Mouse (Mus musculus) cortical plate, adult 2 months (tissue): Measurements from ENCODE around the gene Uba3.

Experiments used
- CTCF ChIP-seq: fragments of 200-500 bp; IDR thresholded peaks from 2 replicates; pipeline ENCODE4 v1.5.1; 2011; ENCODE audit warnings: mild to moderate bottlenecking, control low read depth, low read length; ENCODE audit not compliant: insufficient read depth; ENCODE audit errors: extremely low read depth
- POLR2A ChIP-seq: fragments of 200-500 bp; IDR thresholded peaks from 2 replicates; pipeline ENCODE4 v1.6.1; 2011; ENCODE audit warnings: mild to moderate bottlenecking, low read length, control low read depth; ENCODE audit not compliant: insufficient read depth; ENCODE audit errors: extremely low read depth

- TF ChIP-seq CTCF (no peak), POLR2A (peak; percentile 65; the same call in 1 of the 2 replicates)
Observed at GRCm38 (mm10) chr6:97210191-97210961, 4.9 kb upstream of the Uba3 start, which contains the start of gene Arl6ip5.
